Mouse (Mus musculus) layer of hippocampus, adult 2 months (tissue): ENCODE results near the gene Ptbp1. TPM values are rescaled to one million over a fixed set of nuclear protein-coding genes. Genes with fewer than 3 reads are reported as not detected.

Experiments
- DNase-seq, 2 experiments: peaks; one replicate each; pipeline ENCODE4 v3.0.0; 2022; ENCODE audit warnings: low spot score in 2 of 2
- H3K27ac ChIP-seq: fragments of 200-600 bp; 2 replicates; pipeline ENCODE4 v1.8.1; 2022
- H3K4me3 ChIP-seq: fragments of 200-600 bp; 2 replicates; pipeline ENCODE4 v1.8.1; 2022; ENCODE audit warnings: mild to moderate bottlenecking
- CTCF ChIP-seq: fragments of 200-600 bp; conservative IDR thresholded peaks from 2 replicates; pipeline ENCODE4 v1.8.1; 2022; ENCODE audit warnings: antibody characterized with exemption, mild to moderate bottlenecking, moderate library complexity
- microRNA-seq, 2 experiments: library from miRNA; unstranded; fragments of <30 nt; microRNA quantifications; one replicate each; pipeline ENCODE4 v1.2.0; 2021
- total RNA-seq, 2 experiments: library from RNA; stranded (reverse); gene quantifications; 2 replicates each; pipeline ENCODE4 v1.2.3; 2021

Ptbp1 gene
- total RNA-seq, 2 experiments from 2014 or later: 56.9 to 58.7 TPM

GRCm38 (mm10) chr10:79909092-79909922 lies 55.1 kb downstream of the Ptbp1 start:
- H3K4me3 ChIP-seq: peak overlapping the region; percentile 99
- DNase-seq: peak; percentile 57 to 78
- no peak for TF ChIP-seq CTCF
- peak overlapping the region; percentile 100 for H3K27ac ChIP-seq

DNA sequence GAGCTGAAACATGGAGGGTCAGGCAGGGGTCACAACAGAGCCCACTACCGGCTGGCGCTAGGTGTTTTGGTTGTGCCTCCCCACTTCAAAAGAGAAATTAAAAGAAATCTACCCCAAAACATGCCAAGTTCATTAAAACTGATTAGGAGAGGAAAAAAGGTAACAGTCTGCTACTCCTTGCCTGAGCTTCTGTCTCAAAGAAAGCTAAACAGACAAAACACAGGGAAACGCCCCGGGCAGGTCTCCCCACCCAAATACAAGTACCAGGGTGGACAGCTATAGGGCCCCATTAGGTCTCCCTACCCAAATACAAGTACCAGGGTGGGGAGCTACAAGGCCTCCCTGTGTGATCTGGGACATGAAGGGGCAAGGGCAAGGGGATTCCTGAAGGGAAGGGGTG lies 56.3 kb downstream of the Ptbp1 start, which contains the start of gene Gm26602:
Gm26602 (plus strand) TSS at position 301 of the 400 bp plus-strand sequence.
- Histone ChIP-seq H3K4me3 (no peak within 1 kb of the TSS), H3K27ac (peak within 1 kb of the TSS; percentile 100)
- no peak for DNase-seq
- TF ChIP-seq CTCF: no peak

GRCm38 (mm10) chr10:79912412-79912811 lies 58.2 kb downstream of the Ptbp1 start:
- DNase-seq: no peak
- Histone ChIP-seq H3K27ac (no peak overlapping the region), H3K4me3 (no peak overlapping the region)
- no peak for TF ChIP-seq CTCF

Small RNAs within 50 kb of the gene (microRNA-seq; reads per million reads assigned to microRNA genes)
- gene Mir6910: 0 to 0.32 reads per million in 2 experiments

Other genes starting within 250 kb of the Ptbp1 start
- gene C2cd4c, start 240.4 kb upstream of the Ptbp1 start, total RNA-seq: 10 to 100 TPM; 15.5 to 16.6 TPM
- gene Shc2, start 216.5 kb upstream of the Ptbp1 start, total RNA-seq: 10 to 100 TPM; 44.7 to 49.4 TPM
- gene Odf3l2, start 208.7 kb upstream of the Ptbp1 start, total RNA-seq: under 1 TPM; 0.29 to 0.38 TPM
- gene Madcam1, start 189.9 kb upstream of the Ptbp1 start, total RNA-seq: not detected
- 10 to 100 TPM; 67.8 to 73.5 TPM for gene Tpgs1, start 185.1 kb upstream of the Ptbp1 start, total RNA-seq
- gene Cdc34, start 172.2 kb upstream of the Ptbp1 start, total RNA-seq: 10 to 100 TPM; 73.1 to 79.8 TPM
- 1 to 10 TPM; 3.3 to 4.0 TPM for gene Gzmm, start 165.4 kb upstream of the Ptbp1 start, total RNA-seq
- gene Bsg, start 149.9 kb upstream of the Ptbp1 start, total RNA-seq: 100 to 1,000 TPM; 538 TPM
- gene Hcn2, start 137.8 kb upstream of the Ptbp1 start, total RNA-seq: 100 to 1,000 TPM; 118 TPM
- gene Polrmt, start 107.8 kb upstream of the Ptbp1 start, total RNA-seq: 10 to 100 TPM; 44.5 to 50.6 TPM
- gene Fgf22, start 99.4 kb upstream of the Ptbp1 start, total RNA-seq: 1 to 10 TPM; 1.9 to 2.8 TPM
- 10 to 100 TPM; 85.0 to 88.3 TPM for gene Rnf126, start 87.5 kb upstream of the Ptbp1 start, total RNA-seq
- gene Fstl3, start 77.2 kb upstream of the Ptbp1 start, total RNA-seq: 1 to 10 TPM; 2.5 to 2.7 TPM
- gene Prss57, start 63.5 kb upstream of the Ptbp1 start, total RNA-seq: under 1 TPM; 0.26 to 0.37 TPM
- gene Palm, start 60.9 kb upstream of the Ptbp1 start, total RNA-seq: 100 to 1,000 TPM; 275 to 277 TPM
- gene Misp, start 33.4 kb upstream of the Ptbp1 start, total RNA-seq: 1 to 10 TPM in 1 of 2 experiments, under 1 TPM in 1; 0.54 to 1.1 TPM
- 1 to 10 TPM; 1.5 to 2.6 TPM for gene Prtn3, start 20.0 kb downstream of the Ptbp1 start, total RNA-seq
- gene Plppr3, start 20.2 kb downstream of the Ptbp1 start, total RNA-seq: 10 to 100 TPM; 33.7 to 37.1 TPM
- not detected for gene Elane, start 31.8 kb downstream of the Ptbp1 start, total RNA-seq
- gene Cfd, start 36.4 kb downstream of the Ptbp1 start, total RNA-seq: not detected
- gene Med16, start 54.5 kb downstream of the Ptbp1 start, total RNA-seq: 10 to 100 TPM; 57.7 to 59.3 TPM
- gene Gm26602, start 56.4 kb downstream of the Ptbp1 start, total RNA-seq: not detected
- gene Kiss1r, start 62.5 kb downstream of the Ptbp1 start, total RNA-seq: 1 to 10 TPM; 5.6 to 7.1 TPM
- 100 to 1,000 TPM; 365 to 385 TPM for gene R3hdm4, start 66.8 kb downstream of the Ptbp1 start, total RNA-seq
- gene Arid3a, start 72.6 kb downstream of the Ptbp1 start, total RNA-seq: 1 to 10 TPM; 7.5 to 8.5 TPM
- gene Wdr18, start 105.7 kb downstream of the Ptbp1 start, total RNA-seq: 10 to 100 TPM; 44.8 to 47.0 TPM
- gene Grin3b, start 116.3 kb downstream of the Ptbp1 start, total RNA-seq: under 1 TPM in 1 of 2 experiments, not detected in 1; 0.15 TPM
- gene Tmem259, start 129.9 kb downstream of the Ptbp1 start, total RNA-seq: 100 to 1,000 TPM; 124 TPM
- 1 to 10 TPM; 5.4 to 5.6 TPM for gene Cnn2, start 134.2 kb downstream of the Ptbp1 start, total RNA-seq
- gene Abca7, start 142.1 kb downstream of the Ptbp1 start, total RNA-seq: 10 to 100 TPM; 10.7 to 11.0 TPM
- gene Arhgap45, start 162.2 kb downstream of the Ptbp1 start, total RNA-seq: 1 to 10 TPM; 3.7 to 4.4 TPM
- 10 to 100 TPM; 77.8 to 79.1 TPM for gene Polr2e, start 185.4 kb downstream of the Ptbp1 start, total RNA-seq
- gene Gpx4, start 192.7 kb downstream of the Ptbp1 start, total RNA-seq: 100 to 1,000 TPM; 440 to 464 TPM